Mouse (Mus musculus) liver, embryonic 12.5 days (tissue): ENCODE results near the gene Zfp518a. TPM values are rescaled to one million over a fixed set of nuclear protein-coding genes. Genes with fewer than 3 reads are reported as not detected.

Experiments used
- ATAC-seq: fragments of 200-750 bp; cut with Nextera tagmentation; 2 replicates; pipeline ENCODE4 v1.8.0; 2017; ENCODE audit warnings: moderate number of reproducible peaks, mild to moderate bottlenecking, moderate library complexity
- H3K27ac ChIP-seq: fragments of 300-500 bp; sonication (generic); 2 replicates; pipeline ENCODE4 v1.5.1; 2016; ENCODE audit warnings: mild to moderate bottlenecking
- H3K27me3 ChIP-seq: fragments of 300-500 bp; sonication (generic); replicated peaks from 2 replicates; pipeline ENCODE4 v1.6.1; 2016; ENCODE audit warnings: mild to moderate bottlenecking, moderate library complexity
- H3K36me3 ChIP-seq: fragments of 300-500 bp; sonication (generic); 2 replicates; pipeline ENCODE4 v1.6.1; 2016; ENCODE audit warnings: mild to moderate bottlenecking, moderate library complexity
- H3K4me1 ChIP-seq: fragments of 300-500 bp; sonication (generic); 2 replicates; pipeline ENCODE4 v1.6.1; 2016
- H3K4me2 ChIP-seq: fragments of 300-500 bp; sonication (generic); 2 replicates; pipeline ENCODE4 v1.6.1; 2016; ENCODE audit warnings: mild to moderate bottlenecking, moderate library complexity
- H3K4me3 ChIP-seq: fragments of 300-500 bp; sonication (generic); 2 replicates; pipeline ENCODE4 v1.5.1; 2016; ENCODE audit warnings: mild to moderate bottlenecking, moderate library complexity
- H3K9ac ChIP-seq: fragments of 300-500 bp; sonication (generic); 2 replicates; pipeline ENCODE4 v1.6.1; 2016; ENCODE audit warnings: mild to moderate bottlenecking, moderate library complexity
- H3K9me3 ChIP-seq: fragments of 300-500 bp; sonication (generic); replicated peaks from 2 replicates; pipeline ENCODE4 v1.6.1; 2016; ENCODE audit warnings: mild to moderate bottlenecking, moderate library complexity
- WGBS: fragments of 180-500 bp; shearing (Covaris S2); methylation state at CpG from one replicate; pipeline ENCODE4 v1.1.7; 2016; ENCODE audit not compliant: insufficient replicate concordance; 5-methylcytosine and 5-hydroxymethylcytosine counted together
- polyA plus RNA-seq: library from polyadenylated mRNA; unstranded; fragments of >200 nt; fragmentation: Nextera tagmentation; extraction: Ambion mirVana; gene quantifications from 2 replicates; pipeline ENCODE4 v1.2.1, GENCODE M21; 2016

Gene Zfp518a
- polyA plus RNA-seq, 1 experiment from 2014 or later: 5.6 TPM

DNA sequence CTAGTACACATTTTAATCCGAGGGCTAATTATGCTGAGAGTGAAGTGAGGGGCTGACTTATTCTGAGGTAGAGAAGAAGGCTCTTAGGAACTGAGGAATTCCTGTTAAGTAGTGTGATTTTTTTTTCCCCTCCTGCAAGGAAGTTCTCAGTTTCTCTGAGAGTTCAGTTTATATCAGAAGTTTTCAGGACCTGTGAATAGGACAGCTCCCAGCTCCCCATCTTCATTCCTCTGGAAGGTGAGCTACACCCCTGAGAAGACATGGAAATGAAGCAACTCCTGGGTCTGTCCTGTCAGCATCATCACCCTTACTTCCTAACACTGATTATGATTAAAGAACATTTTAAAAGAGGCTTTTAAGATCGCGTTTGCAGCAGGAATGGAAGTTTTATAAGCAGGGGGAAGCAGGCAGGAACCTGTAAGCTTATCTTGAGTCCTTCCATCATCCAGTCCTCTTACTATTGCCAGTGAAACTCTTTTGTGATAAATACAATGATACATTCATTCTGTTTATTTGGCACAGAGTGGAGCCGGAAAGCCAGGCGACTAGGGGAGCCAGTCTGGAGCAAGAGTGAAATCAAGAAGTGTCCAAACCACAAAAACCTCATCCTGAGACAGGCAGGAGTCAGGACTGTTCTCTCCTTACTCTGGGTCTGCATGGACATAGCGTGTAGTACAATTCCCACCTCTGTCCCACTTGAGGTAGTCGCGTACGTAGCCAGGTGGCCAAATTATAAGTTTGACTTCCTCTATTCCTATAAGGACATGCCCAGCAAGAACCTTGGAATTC, 37.3 kb downstream of the Zfp518a start:
- H3K4me2 ChIP-seq: no peak overlapping the region
- no peaks in the 10 kb centered on the region for H3K36me3 ChIP-seq
- WGBS: 49% methylated on average over 9 of the region's 9 CpGs
- H3K4me3 ChIP-seq: no peak overlapping the region
- no peak for ATAC-seq
- no peaks in the 10 kb centered on the region for H3K9me3 ChIP-seq
- no peak overlapping the region for H3K9ac ChIP-seq
- no peaks in the 10 kb centered on the region; the same call in 1 of the 2 replicates for H3K27me3 ChIP-seq
- no peaks in the 10 kb centered on the region for H3K4me1 ChIP-seq
- no peak overlapping the region for H3K27ac ChIP-seq

DNA sequence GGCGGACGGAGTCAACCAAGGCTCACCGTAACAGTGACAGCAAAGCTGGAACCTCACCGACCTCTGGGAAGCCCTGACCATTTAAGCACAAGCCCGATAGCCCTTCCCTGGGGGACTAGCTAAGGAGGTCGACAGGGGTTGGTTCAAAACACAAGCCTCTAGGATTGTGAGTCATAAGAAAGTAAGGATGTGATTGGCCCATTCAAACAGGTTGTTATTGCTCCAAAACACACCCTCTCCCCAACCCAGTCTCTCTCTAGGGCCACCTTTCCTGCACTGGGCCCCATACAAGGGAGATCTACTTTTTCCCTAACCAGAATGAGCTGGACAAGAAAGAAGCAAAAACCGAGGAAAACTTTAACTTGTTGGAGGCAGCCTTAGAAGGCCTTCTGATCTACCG, 40.9 kb downstream of the Zfp518a start:
- ATAC-seq: no peak
- Histone ChIP-seq H3K4me2 (no peak overlapping the region), H3K27ac (no peak overlapping the region), H3K27me3 (no peaks in the 10 kb centered on the region; the same call in 1 of the 2 replicates), H3K36me3 (no peaks in the 10 kb centered on the region), H3K9me3 (no peaks in the 10 kb centered on the region), H3K4me3 (no peak overlapping the region), H3K4me1 (no peaks in the 10 kb centered on the region), H3K9ac (no peak overlapping the region)
- 47% methylated on average over 8 of the region's 8 CpGs for WGBS

DNA sequence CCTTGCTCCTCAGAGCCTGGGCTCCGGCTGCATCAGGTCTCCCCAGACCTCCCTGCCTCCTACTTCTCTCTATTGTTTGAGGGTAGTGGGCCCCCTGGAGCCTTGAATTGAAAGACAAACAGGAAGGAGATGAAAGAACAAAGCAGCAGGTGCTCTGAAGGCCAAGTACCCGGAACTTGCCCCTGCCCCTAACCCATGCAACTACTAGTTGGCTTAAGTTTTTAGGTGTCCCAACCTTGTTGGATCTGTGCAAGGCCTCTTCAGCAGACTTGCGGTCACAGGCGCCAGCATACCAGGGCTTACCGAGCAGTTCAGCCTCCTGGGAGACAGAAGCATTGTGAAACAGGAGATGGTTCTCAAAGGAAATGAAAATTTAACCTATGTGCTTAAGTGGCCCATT, 41.5 kb downstream of the Zfp518a start:
- 48% methylated on average over 5 of the region's 5 CpGs for WGBS
- Histone ChIP-seq H3K4me2 (no peak overlapping the region), H3K9ac (no peak overlapping the region), H3K27me3 (no peaks in the 10 kb centered on the region), H3K4me1 (no peaks in the 10 kb centered on the region), H3K36me3 (no peaks in the 10 kb centered on the region), H3K27ac (no peak overlapping the region), H3K9me3 (no peaks in the 10 kb centered on the region), H3K4me3 (no peak overlapping the region)
- ATAC-seq: no peak

DNA sequence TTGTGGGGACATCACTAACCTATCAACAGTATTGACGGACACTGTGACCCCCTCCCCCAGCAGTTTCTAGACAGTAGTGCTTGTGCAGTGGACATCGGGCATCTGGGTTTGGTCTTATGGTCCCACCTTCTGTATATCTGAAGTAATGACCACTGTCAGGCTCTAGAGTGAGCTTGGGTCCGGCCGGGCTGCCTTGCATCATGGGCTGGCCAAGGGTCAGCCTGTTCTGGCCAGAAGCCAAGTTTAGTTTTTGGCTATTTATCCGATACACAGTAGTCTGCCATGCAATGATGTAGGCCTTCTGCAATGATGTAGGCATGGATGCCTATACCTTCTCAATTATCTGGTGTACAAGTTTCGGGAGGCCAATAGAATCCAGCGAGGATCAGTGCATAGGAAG, 49.0 kb downstream of the Zfp518a start:
- Histone ChIP-seq H3K36me3 (no peaks in the 10 kb centered on the region), H3K9me3 (no peaks in the 10 kb centered on the region), H3K27me3 (no peaks in the 10 kb centered on the region), H3K4me1 (peaks cover 6% of the 10 kb centered on the region; the same call in 1 of the 2 replicates), H3K27ac (no peak overlapping the region), H3K4me2 (no peak overlapping the region), H3K9ac (no peak overlapping the region), H3K4me3 (no peak overlapping the region)
- no peak for ATAC-seq
- 79% methylated on average over 7 of the region's 7 CpGs for WGBS

DNA sequence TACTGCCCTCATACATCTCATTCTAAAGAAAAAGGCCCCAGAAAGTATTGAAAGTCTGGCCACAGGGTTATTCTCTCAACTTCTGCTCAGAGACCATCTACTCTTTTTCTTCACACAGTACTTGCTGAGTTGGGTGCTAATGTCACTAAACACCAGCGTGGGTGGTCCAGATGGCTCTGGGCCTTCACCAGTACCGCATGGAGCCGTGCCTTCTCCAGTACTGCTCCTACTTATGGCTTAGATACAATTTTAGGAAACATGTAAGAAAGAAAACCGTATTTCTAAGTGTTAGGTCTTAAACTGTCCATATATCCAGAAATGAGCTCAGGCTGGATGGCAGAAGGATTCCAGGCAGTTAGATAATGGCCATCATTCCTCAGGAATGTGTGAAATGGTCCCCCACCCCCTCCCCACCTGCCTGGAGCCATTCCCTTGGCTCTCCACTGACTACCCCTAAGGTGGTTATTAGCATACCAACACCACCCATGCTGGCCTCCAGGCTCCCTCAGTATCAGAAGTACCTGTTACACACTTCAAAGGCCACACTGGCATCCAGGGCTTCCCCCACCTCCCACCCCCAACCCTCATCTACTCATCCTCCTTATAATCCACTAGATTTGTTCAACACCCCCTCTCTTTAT, 52.6 kb downstream of the Zfp518a start:
- H3K27me3 ChIP-seq: no peaks in the 10 kb centered on the region
- ATAC-seq: no peak
- no peaks in the 10 kb centered on the region for H3K36me3 ChIP-seq
- H3K9ac ChIP-seq: no peak overlapping the region
- no peak overlapping the region for H3K4me2 ChIP-seq
- H3K4me3 ChIP-seq: no peak overlapping the region
- peaks cover 5% of the 10 kb centered on the region; the same call in 1 of the 2 replicates for H3K4me1 ChIP-seq
- no peaks in the 10 kb centered on the region for H3K9me3 ChIP-seq
- H3K27ac ChIP-seq: no peak overlapping the region
- WGBS: 70% methylated on average over 4 of the region's 4 CpGs

DNA sequence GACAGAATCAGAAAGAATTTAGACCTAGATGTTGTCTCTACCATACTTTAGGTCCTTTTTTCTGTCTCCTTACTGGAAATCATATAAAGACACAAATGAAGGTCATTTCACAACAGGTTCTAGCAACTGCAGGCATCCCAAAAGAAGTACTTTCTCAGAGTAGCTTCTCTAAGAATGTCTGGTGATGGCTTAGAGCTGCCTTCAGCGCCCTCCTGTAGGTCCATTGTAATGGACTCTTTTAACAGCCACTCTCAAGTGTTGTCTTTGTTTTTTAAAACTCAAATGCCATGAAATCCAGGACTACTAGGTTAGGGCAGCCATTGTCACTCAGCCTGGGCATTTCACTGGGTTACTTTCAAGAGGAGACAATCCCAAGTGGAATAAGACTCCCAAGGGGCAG, 64.5 kb downstream of the Zfp518a start:
- H3K27me3 ChIP-seq: peaks cover 7% of the 10 kb centered on the region; the same call in 1 of the 2 replicates
- ATAC-seq: no peak
- H3K36me3 ChIP-seq: no peaks in the 10 kb centered on the region
- H3K27ac ChIP-seq: no peak overlapping the region
- no peaks in the 10 kb centered on the region for H3K9me3 ChIP-seq
- H3K4me2 ChIP-seq: no peak overlapping the region
- H3K4me3 ChIP-seq: no peak overlapping the region
- WGBS: 57% methylated on average over 1 of the region's 1 CpGs
- no peak overlapping the region for H3K9ac ChIP-seq
- peaks cover 9% of the 10 kb centered on the region for H3K4me1 ChIP-seq

DNA sequence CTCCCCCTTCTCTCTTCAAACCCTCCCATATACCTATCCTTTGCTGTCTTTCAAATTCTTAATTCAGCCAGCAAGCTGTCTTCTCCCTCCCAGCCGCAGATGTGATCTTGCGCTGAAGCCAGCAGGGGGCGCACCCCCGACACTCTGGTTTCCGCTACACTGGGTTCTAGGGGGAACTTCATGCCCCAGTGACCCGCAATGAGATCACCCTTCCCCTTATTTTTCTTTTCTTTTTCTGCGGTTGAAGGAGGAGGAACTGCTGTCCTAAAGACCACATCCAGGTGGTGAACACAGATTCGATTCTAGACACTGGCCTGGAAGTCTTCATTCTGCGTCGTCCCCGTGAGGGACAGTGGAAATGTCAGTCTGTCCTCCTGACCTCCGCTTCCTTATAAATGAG, 68.5 kb downstream of the Zfp518a start:
- no peaks in the 10 kb centered on the region for H3K9me3 ChIP-seq
- H3K9ac ChIP-seq: no peak overlapping the region
- peaks cover 9% of the 10 kb centered on the region for H3K4me1 ChIP-seq
- 19% methylated on average over 12 of the region's 12 CpGs for WGBS
- no peaks in the 10 kb centered on the region for H3K36me3 ChIP-seq
- H3K27me3 ChIP-seq: peaks cover 7% of the 10 kb centered on the region; the same call in 1 of the 2 replicates
- H3K27ac ChIP-seq: no peak overlapping the region
- peak overlapping the region; percentile 38 for H3K4me2 ChIP-seq
- ATAC-seq: peak; percentile 63; the same call in 1 of the 2 replicates
- H3K4me3 ChIP-seq: no peak overlapping the region

DNA sequence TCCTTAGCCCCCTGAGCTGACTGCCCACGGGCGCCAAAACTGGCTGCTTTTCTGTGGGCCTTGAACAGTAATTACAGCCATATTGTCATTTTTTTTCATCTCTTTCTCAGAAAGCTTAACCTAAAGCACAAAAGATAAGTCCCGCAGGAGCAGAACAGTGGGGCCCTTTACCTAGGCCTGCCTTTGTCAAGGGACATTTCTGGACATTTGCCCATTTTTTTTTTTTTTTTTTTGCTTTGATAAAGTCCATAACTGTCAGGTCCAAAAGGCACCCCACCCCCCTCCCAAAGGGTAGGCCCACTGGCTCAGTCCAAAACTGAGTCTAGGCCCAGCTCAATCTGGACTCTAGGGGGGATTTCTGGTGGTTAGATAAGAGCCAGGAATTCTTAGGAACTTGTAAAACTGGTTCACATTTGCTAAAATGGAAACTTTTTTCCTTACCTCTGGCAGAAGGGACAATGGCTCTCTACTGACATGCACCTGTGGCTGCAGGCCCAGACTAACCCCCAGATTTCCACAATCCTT, 69.9 kb downstream of the Zfp518a start:
- Histone ChIP-seq H3K9me3 (no peaks in the 10 kb centered on the region), H3K4me3 (no peak overlapping the region), H3K36me3 (no peaks in the 10 kb centered on the region), H3K4me1 (peaks cover 8% of the 10 kb centered on the region), H3K4me2 (no peak overlapping the region), H3K9ac (no peak overlapping the region), H3K27me3 (peaks cover 3% of the 10 kb centered on the region; the same call in 1 of the 2 replicates), H3K27ac (no peak overlapping the region)
- 66% methylated on average over 3 of the region's 3 CpGs for WGBS
- no peak for ATAC-seq

DNA sequence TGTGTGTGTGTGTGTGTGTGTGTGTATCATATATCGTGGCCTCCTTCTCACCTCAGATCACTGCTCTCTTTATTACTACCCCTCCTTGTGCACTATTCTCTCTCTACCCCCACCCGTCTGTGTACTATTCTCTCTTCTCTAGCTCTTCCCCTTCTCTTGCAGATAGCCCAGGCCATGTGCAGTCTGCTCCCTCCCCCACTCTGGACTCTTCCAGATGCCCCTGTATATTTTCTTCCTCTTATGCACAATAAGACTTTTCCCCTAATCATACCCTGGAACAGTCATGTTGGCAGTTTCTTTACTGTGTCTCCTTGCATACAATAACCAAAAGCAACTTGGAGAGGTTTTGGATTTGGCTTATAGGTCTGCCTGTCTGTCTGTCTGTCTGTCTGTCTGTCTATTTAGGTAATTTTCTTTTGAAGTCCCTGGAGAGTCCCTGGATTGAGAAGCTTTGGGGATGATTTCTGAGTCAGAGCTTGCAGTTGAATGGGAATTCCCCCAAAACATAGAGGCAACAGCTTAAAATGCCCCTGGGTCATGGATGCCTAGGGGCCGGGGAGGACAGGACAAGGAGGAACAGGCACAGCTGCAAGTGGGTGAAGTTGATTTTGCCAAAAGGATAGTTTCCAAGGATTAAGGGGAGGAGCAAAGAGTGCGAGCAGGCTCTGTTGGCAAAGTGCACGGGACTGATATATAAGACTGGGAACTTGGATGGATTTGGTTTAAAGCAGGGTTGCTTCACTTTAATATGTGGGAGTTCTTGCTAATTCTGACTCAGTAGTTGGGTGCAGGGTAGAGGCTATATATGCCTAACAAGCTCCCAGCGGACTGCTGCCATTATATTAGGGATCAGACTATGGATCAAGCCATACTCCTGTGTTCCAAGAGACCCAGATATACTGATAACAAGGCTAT, 70.7 kb downstream of the Zfp518a start:
- Histone ChIP-seq H3K4me3 (no peak overlapping the region), H3K27me3 (peaks cover 3% of the 10 kb centered on the region; the same call in 1 of the 2 replicates), H3K9ac (no peak overlapping the region), H3K27ac (no peak overlapping the region), H3K4me2 (no peak overlapping the region), H3K9me3 (no peaks in the 10 kb centered on the region), H3K4me1 (peaks cover 2% of the 10 kb centered on the region; the same call in 1 of the 2 replicates), H3K36me3 (no peaks in the 10 kb centered on the region)
- WGBS: 69% methylated on average over 6 of the region's 6 CpGs
- ATAC-seq: no peak
